Mouse (Mus musculus): ENCODE measurements around the gene Il17re.

DNA sequence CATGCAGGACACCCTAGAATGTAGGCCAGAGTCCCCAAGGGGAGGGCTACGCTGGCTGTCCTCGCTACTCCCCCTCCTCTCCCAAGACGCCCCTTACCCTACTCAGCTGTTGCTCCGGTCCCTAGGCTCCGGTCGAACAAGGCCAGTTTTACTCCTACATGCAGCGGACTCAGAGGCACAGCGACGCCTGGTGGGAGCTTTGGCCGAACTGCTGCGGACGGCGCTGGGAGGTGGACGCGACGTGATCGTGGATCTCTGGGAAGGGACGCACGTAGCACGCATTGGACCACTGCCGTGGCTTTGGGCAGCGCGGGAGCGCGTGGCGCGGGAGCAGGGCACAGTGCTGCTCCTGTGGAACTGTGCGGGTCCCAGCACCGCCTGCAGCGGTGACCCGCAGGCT, 11.1 kb downstream of the Il17re start:
- no peak for TF ChIP-seq POLR2A (IDR thresholded peaks at IDR 0.05; ENCODE audit: borderline replicate concordance, low read depth, low read length)
- TF ChIP-seq CTCF (IDR thresholded peaks at IDR 0.05; ENCODE audit: low read depth, low read length), result 0 out of 2 replicates have a peak, but pooled peaks have one; percentile 30
